Mouse (Mus musculus): ENCODE results near the gene Eps8l1.
A peak's percentile ranks its signal among the peaks of the same experiment; 100 is the strongest.

Eps8l1 gene

GRCm38 (mm10) chr7:4508739-4509116 is 48.3 kb downstream of the Eps8l1 start:
- DNase-seq (ENCODE audit: low spot score): no peak

- DNase-seq (ENCODE audit: low spot score): peak; percentile 65
Observed at GRCm38 (mm10) chr7:4509863-4510608, 49.6 kb downstream of the Eps8l1 start.

- no peak for DNase-seq (ENCODE audit: low spot score)
Observed at GRCm38 (mm10) chr7:4511489-4512224, 51.2 kb downstream of the Eps8l1 start.

GRCm38 (mm10) chr7:4513236-4513635 is 52.8 kb downstream of the Eps8l1 start:
- DNase-seq (ENCODE audit: low spot score): peak; percentile 76

- peak; percentile 30 for DNase-seq (ENCODE audit: low spot score)
Observed at GRCm38 (mm10) chr7:4513829-4514712, 53.6 kb downstream of the Eps8l1 start.

GRCm38 (mm10) chr7:4515853-4516252 is 55.4 kb downstream of the Eps8l1 start:
- no peak for DNase-seq (ENCODE audit: low spot score)

- DNase-seq (ENCODE audit: low spot score): no peak
Observed at GRCm38 (mm10) chr7:4516332-4517050, 56.0 kb downstream of the Eps8l1 start, which contains the start of gene Tnnt1. Tnnt1 (minus strand) TSS chr7:4516382.

- no peak for DNase-seq (ENCODE audit: low spot score)
Observed at GRCm38 (mm10) chr7:4518487-4518886, 58.0 kb downstream of the Eps8l1 start.

- DNase-seq (ENCODE audit: low spot score): no peak
Observed at GRCm38 (mm10) chr7:4521231-4522003, 60.9 kb downstream of the Eps8l1 start.

GRCm38 (mm10) chr7:4522292-4522691 is 61.8 kb downstream of the Eps8l1 start:
- DNase-seq (ENCODE audit: low spot score): no peak

GRCm38 (mm10) chr7:4523205-4524130 is 63.0 kb downstream of the Eps8l1 start:
- DNase-seq (ENCODE audit: low spot score): no peak

GRCm38 (mm10) chr7:4524212-4524922 is 63.9 kb downstream of the Eps8l1 start, which contains the start of gene Tnni3:
Tnni3 (minus strand) TSS chr7:4524229.
- peak; percentile 59 for DNase-seq (ENCODE audit: low spot score)

GRCm38 (mm10) chr7:4526341-4527301 is 66.1 kb downstream of the Eps8l1 start:
- peak; percentile 82 for DNase-seq (ENCODE audit: low spot score)

GRCm38 (mm10) chr7:4527302-4527689 is 66.8 kb downstream of the Eps8l1 start:
- DNase-seq (ENCODE audit: low spot score): no peak
